Mouse (Mus musculus) heart, adult 2 months (tissue): ENCODE measurements around the gene Bsx. TPM values are rescaled to one million over a fixed set of nuclear protein-coding genes. Genes with fewer than 3 reads are reported as not detected.

Experiments used
- DNase-seq, 2 experiments: peaks; one replicate each; pipeline ENCODE4 v3.0.0; 2021
- H3K27ac ChIP-seq: fragments of 200-600 bp; 2 replicates; pipeline ENCODE4 v1.8.1; 2022
- H3K27me3 ChIP-seq: fragments of 200-500 bp; 2 replicates; pipeline ENCODE4 v1.6.1; 2012; ENCODE audit warnings: mild to moderate bottlenecking, low read length, inconsistent platforms, mixed read lengths; ENCODE audit not compliant: control insufficient read depth, insufficient read depth
- H3K36me3 ChIP-seq: fragments of 200-500 bp; 2 replicates; pipeline ENCODE4 v1.6.1; 2012; ENCODE audit warnings: low read length, inconsistent platforms; ENCODE audit not compliant: control insufficient read depth, insufficient read depth
- H3K4me1 ChIP-seq: fragments of 200-500 bp; 2 replicates; pipeline ENCODE4 v1.6.1; 2011; ENCODE audit warnings: low read length; ENCODE audit not compliant: control insufficient read depth, insufficient read depth
- H3K4me3 ChIP-seq: fragments of 200-600 bp; 2 replicates; pipeline ENCODE4 v1.8.1; 2022
- H3K79me2 ChIP-seq: fragments of 200-500 bp; replicated peaks from 2 replicates; pipeline ENCODE4 v1.6.1; 2012; ENCODE audit warnings: mild to moderate bottlenecking, inconsistent platforms, low read length, moderate library complexity, mixed read lengths; ENCODE audit not compliant: control insufficient read depth, insufficient read depth
- H3K9ac ChIP-seq: fragments of 200-500 bp; 2 replicates; pipeline ENCODE4 v1.6.1; 2012; ENCODE audit warnings: low read depth, mild to moderate bottlenecking, control low read depth, inconsistent platforms, low read length, mixed read lengths
- CTCF ChIP-seq: fragments of 200-600 bp; IDR thresholded peaks from 2 replicates; pipeline ENCODE4 v1.8.1; 2022; ENCODE audit warnings: antibody characterized with exemption, mild to moderate bottlenecking, moderate library complexity
- EP300 ChIP-seq: fragments of 200-500 bp; IDR thresholded peaks from 2 replicates; pipeline ENCODE4 v1.6.1; 2011; ENCODE audit warnings: low read depth, low read length, control low read depth; ENCODE audit not compliant: insufficient read depth
- POLR2A ChIP-seq: fragments of 200-500 bp; IDR thresholded peaks from 2 replicates; pipeline ENCODE4 v1.6.1; 2011; ENCODE audit warnings: mild to moderate bottlenecking, low read depth, low read length, control low read depth; ENCODE audit not compliant: insufficient read depth
- WGBS: fragments of 180-500 bp; shearing (Covaris S2); methylation state at CpG from one replicate; pipeline ENCODE4 v1.1.7; 2018; 5-methylcytosine and 5-hydroxymethylcytosine counted together
- intact Hi-C: fragments of 180-260 bp; cut with DNase I; formaldehyde crosslinking; loops from one replicate; pipeline ENCODE4 v1.15.1; 2025
- polyA plus RNA-seq: library from polyadenylated mRNA; depleted of rRNA; stranded (reverse); fragments of >200 nt; gene quantifications from 2 replicates; pipeline ENCODE4 v1.2.3, GENCODE M21; 2012
- total RNA-seq, 2 experiments: library from RNA; stranded (reverse); gene quantifications; 2 replicates each; pipeline ENCODE4 v1.2.3; 2021

Bsx gene
- total and polyA plus RNA-seq, 3 experiments: not detected

DNA sequence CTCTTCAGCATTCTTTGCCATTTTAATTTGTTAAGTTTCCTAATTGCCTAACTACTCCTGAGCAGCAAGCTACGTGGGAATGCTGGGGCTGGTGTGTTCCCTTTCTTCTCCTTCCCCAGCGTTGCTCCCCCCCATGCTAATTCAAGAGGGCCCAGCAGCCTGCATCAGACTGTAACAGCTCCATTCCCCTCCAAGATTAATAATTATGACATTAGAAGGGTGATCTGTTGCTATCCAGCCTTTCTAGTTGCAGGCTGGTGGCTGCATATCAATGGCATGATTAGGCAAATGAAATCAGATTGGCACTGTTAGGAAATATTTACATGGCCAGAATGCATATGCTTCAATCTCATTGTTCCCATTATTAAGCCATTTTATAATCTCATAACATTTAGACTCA, 22.4 kb upstream of the Bsx start:
- DNase-seq: no peak
- no peaks in the 10 kb centered on the region for H3K36me3 ChIP-seq
- TF ChIP-seq POLR2A (no peak), EP300 (no peak), CTCF (no peak)
- H3K27ac ChIP-seq: no peak overlapping the region
- intact Hi-C loops: no loop called here
- H3K27me3 ChIP-seq: no peaks in the 10 kb centered on the region; the same call in 1 of the 2 replicates
- no peaks in the 10 kb centered on the region for H3K79me2 ChIP-seq
- no peak overlapping the region for H3K9ac ChIP-seq
- WGBS: 56% methylated on average over 2 of the region's 2 CpGs
- no peaks in the 10 kb centered on the region for H3K4me1 ChIP-seq
- no peak overlapping the region for H3K4me3 ChIP-seq

DNA sequence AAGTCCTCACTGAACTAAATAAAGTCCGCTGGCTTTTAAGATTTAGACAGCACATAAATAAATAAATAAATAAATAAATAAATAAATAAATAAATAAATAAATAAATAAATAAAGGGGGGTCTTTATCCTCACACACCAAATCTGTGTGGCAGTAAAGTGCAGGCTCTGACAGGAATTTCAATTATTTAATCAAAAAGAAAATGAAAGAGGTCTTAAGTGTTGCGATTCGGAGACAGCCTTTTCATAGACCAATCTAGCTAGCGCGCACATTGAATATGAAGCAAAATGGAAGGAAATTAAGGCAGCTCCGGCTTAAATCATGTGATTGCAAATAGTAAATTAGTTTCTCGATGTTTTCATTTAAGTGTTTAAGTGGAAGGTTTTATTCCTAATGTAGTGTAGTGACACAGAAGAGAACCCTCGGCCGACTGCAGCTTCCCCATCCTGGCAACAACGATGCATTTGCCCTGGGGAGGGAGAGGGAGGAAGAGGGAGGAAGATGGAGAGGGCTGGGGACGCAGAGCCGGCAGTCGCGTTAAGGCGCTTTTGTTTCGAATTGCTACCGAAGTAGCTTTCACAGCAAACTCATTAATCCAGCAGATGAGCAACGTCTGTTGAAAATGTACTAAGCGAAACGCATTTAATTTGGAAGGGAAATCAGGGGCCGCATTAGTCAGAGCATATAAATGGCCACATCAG, 15.3 kb upstream of the Bsx start:
- no peak for TF ChIP-seq CTCF
- no peak for TF ChIP-seq POLR2A
- no peak for TF ChIP-seq EP300
- Histone ChIP-seq H3K9ac (no peak overlapping the region), H3K79me2 (no peaks in the 10 kb centered on the region)

DNA sequence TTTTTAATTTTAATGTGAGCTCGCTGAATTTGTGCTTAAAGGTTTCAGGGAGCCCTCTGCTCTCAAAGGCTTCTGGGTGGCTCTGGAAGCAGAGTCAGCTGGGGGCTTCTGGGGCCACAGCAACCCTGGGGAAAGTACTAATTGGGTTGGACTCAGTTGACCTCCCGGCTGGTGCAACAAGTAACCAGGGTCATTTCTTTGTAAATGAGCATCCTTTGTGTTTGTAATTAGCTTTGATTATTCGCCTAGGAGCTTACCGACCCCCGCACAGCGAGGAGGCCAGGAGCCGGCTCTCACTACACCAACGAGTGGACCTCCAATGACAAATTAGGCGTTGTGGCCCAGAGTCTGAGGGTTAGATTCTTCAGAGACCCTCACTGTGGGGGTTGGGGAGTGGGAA, 14.7 kb upstream of the Bsx start:
- WGBS: 31% methylated on average over 9 of the region's 9 CpGs
- no peak overlapping the region for H3K27ac ChIP-seq
- no peaks in the 10 kb centered on the region for H3K27me3 ChIP-seq
- H3K36me3 ChIP-seq: no peaks in the 10 kb centered on the region
- TF ChIP-seq POLR2A: no peak
- TF ChIP-seq CTCF: no peak
- no peak for TF ChIP-seq EP300
- H3K79me2 ChIP-seq: no peaks in the 10 kb centered on the region
- no peak overlapping the region for H3K9ac ChIP-seq
- intact Hi-C loops: no loop called here
- no peak overlapping the region for H3K4me3 ChIP-seq
- DNase-seq: no peak
- no peaks in the 10 kb centered on the region for H3K4me1 ChIP-seq

More for the DNA sequence above, 15.3 kb upstream of the Bsx start:
- Histone ChIP-seq H3K36me3 (no peaks in the 10 kb centered on the region), H3K27ac (no peak overlapping the region), H3K4me3 (peak overlapping the region; percentile 27), H3K27me3 (no peaks in the 10 kb centered on the region), H3K4me1 (no peaks in the 10 kb centered on the region)
- intact Hi-C loops: no loop called here
- WGBS: 8% methylated on average over 21 of the region's 21 CpGs
- no peak for DNase-seq

DNA sequence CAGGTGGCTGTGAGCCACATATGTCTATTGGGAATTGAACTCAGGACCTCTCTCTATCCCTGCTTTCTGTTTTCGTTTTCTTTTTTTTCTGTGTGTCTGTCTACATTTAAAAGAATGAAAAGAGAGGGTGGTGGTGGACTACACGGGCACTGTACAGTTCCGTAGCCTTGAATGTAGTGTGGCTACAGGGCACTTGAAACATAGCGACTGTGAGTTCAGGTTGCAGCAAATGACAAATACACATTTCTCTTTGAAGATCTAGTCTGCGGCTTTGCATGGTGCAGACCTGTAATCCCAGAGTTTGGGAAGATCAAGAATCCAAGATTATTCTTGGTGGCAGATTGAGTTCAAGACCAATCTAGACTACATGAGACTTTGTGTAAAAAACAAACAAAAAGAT, 3.6 kb upstream of the Bsx start:
- intact Hi-C loops: loop anchor here (5.0 kb wide), 1 partner anchor 38 kb away; no protein-coding TSS in a partner anchor
- Histone ChIP-seq H3K79me2 (no peaks in the 10 kb centered on the region), H3K4me3 (no peak overlapping the region), H3K27ac (no peak overlapping the region), H3K27me3 (peaks cover 29% of the 10 kb centered on the region), H3K4me1 (no peaks in the 10 kb centered on the region), H3K9ac (no peak overlapping the region), H3K36me3 (no peaks in the 10 kb centered on the region)
- no peak for DNase-seq
- TF ChIP-seq EP300 (no peak), CTCF (no peak), POLR2A (no peak)
- WGBS: 80% methylated on average over 5 of the region's 5 CpGs

DNA sequence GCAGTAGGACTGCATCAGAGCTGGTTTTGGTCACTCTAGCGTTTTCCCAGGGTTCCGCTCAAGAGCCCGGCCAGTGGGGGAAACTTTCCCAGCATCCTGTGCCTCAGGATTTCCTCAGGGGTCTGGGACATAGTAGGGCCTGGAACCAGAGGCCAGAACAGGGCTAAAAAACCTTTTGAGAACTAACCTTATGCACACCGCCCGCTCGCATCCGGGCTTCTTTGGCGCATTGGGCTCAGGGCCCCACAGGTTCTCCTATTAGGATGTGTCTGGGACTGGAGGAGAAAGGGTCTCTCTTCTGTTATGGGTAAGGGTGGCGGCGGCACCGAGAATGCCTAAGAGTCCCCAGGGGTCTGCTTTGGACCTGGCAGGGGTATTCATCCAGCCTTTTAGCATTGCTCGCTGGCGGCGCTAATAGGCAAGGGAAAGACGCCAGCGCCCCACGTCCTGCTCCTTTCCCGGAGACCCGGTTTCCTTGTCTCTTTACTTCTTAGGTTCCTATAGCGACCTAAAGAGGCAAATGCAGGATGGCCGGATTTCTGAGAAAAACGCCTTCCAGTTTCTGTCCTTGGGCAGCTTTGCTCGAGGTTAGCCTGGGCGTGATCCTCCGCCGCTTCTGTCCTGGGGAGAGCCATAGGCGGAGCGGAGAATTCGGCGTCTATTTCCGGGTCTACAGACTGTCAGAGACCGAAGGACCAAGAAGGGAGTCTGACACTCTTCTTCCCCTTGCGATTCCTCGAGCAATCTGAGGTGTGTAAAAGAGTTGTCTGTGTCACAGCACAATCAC, 2.4 kb upstream of the Bsx start:
- 3% methylated on average over 34 of the region's 34 CpGs for WGBS
- Histone ChIP-seq H3K27ac (no peak overlapping the region), H3K27me3 (peaks cover 37% of the 10 kb centered on the region)

More for the DNA sequence above, 2.4 kb upstream of the Bsx start:
- no peaks in the 10 kb centered on the region for H3K36me3 ChIP-seq
- no peak for DNase-seq
- no peaks in the 10 kb centered on the region for H3K79me2 ChIP-seq
- intact Hi-C loops: loop anchor here (5.0 kb wide), 1 partner anchor 39 kb away; no protein-coding TSS in a partner anchor
- H3K9ac ChIP-seq: no peak overlapping the region; the same call in 1 of the 2 replicates
- H3K4me1 ChIP-seq: no peaks in the 10 kb centered on the region
- TF ChIP-seq POLR2A (no peak), CTCF (no peak), EP300 (no peak)
- H3K4me3 ChIP-seq: peak overlapping the region; percentile 20; the same call in 1 of the 2 replicates
